26 mouse cellular contexts compared by ENCODE assay signal in the genomic region with DNA sequence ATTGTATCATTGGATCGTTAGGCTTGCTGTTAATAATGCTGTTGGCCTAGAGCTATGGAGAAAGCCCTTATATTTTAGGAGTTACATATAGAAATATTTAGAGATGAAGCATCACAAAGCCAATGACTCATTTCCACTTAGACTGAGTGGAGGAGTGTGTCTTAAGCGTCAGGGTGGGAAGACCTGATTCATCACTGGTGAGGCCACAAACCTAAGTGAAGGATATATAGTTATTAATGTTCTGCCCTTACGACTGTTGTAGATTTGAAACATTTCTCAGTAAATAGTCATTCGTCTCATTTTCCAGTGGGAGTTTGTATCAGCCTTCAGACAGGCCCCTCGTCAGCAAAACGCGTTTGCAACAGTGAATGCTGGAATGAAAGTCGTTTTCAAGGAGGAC. TPM values are rescaled to one million over a fixed set of nuclear protein-coding genes. Genes with fewer than 3 reads are reported as not detected.
DNase-seq lines count a peak whose midpoint lies in the region; ATAC-seq and TF ChIP-seq lines count a peak whose summit lies in the region.
"Had no signal": no experiment of that assay in that cellular context is flagged by ENCODE, and none has a peak within 500 bp of the region (broad histone marks: within the 10 kb centered on the region; RNA-seq: fewer than 3 reads in every experiment).

No protein-coding gene starts in this region.

- peak overlapping the region; percentile 7 for H3K4me2 ChIP-seq in myocyte (ENCODE audit: low read depth)
- H3K4me2 ChIP-seq: embryonic facial prominence, embryonic 12.5 days; forebrain, embryonic 13.5 days; forebrain, embryonic 15.5 days had no signal

- no peak for ATAC-seq in granulocyte monocyte progenitor cell, adult 5-6 weeks (replicated peaks; ENCODE audit: poor library complexity, severe bottlenecking)
- ATAC-seq: activated CD4-positive, CD25-positive, alpha-beta regulatory T cell, adult 4 months; forebrain, embryonic 13.5 days; forebrain, embryonic 15.5 days; forebrain, postnatal 0 days; Patski had no signal

- no peaks in the 10 kb centered on the region for H3K79me2 ChIP-seq in myocyte (ENCODE audit: control insufficient read depth, insufficient read depth)

- peak; percentile 59 for DNase-seq in heart, adult 11 months
- DNase-seq in heart, adult 8-10 months (ENCODE audit: low spot score): no peak
- DNase-seq in brain, adult 2 months (ENCODE audit: low read depth, low spot score): peak; percentile 49
- DNase-seq in lung, adult 18-20 months: no peak
- DNase-seq: adrenal gland, adult 8-10 months; adrenal gland, postnatal 14 days; adrenal gland, postnatal 36 days; cerebellum, adult 11 months; cerebellum, adult 18-20 months; cerebellum, adult 8-10 months; cerebellum, adult 9-11 months; cerebellum, postnatal 14 days; cerebellum, postnatal 36 days; forebrain, postnatal 0 days had no signal

- no peaks in the 10 kb centered on the region for H3K27me3 ChIP-seq in myocyte (ENCODE audit: control insufficient read depth, insufficient read depth, insufficient read length)
- H3K27me3 ChIP-seq: embryonic facial prominence, embryonic 12.5 days; forebrain, embryonic 13.5 days; forebrain, embryonic 15.5 days had no signal

- no peak for TF ChIP-seq POLR2A in myocyte (IDR thresholded peaks at IDR 0.05; ENCODE audit: insufficient read length, low read depth)

- H3ac ChIP-seq in myocyte (ENCODE audit: control insufficient read depth, insufficient read length): no peak overlapping the region

- H3K4me3 ChIP-seq in myocyte: no peak overlapping the region
- H3K4me3 ChIP-seq: embryonic facial prominence, embryonic 10.5 days; embryonic facial prominence, embryonic 12.5 days; forebrain, embryonic 13.5 days; forebrain, embryonic 15.5 days had no signal

- H3K36me3 ChIP-seq in myocyte (ENCODE audit: control insufficient read depth, insufficient read depth): no peaks in the 10 kb centered on the region
- H3K36me3 ChIP-seq: embryonic facial prominence, embryonic 10.5 days; embryonic facial prominence, embryonic 12.5 days; forebrain, embryonic 15.5 days had no signal

TF ChIP-seq in myocyte, 11 proteins besides CTCF, POLR2A, EP300 and RAD21:
- TF ChIP-seq TCF3 (IDR thresholded peaks at IDR 0.05; ENCODE audit: insufficient read length, low read depth): no peak
- no peak for TF ChIP-seq USF1 (IDR thresholded peaks at IDR 0.05; ENCODE audit: low read depth)
- no peak for TF ChIP-seq CEBPB (IDR thresholded peaks at IDR 0.05; ENCODE audit: insufficient read depth, poor library complexity, severe bottlenecking)
- TF ChIP-seq REST (IDR thresholded peaks at IDR 0.05; ENCODE audit: insufficient read depth, insufficient read length): no peak
- TF ChIP-seq MYOG (IDR thresholded peaks at IDR 0.05; ENCODE audit: control insufficient read depth in 1 of 3, insufficient read depth in 1 of 3, insufficient read length in 2 of 3, low read depth in 2 of 3): no peak
- no peak for TF ChIP-seq TCF12 (IDR thresholded peaks at IDR 0.05; ENCODE audit: insufficient read depth, poor library complexity, severe bottlenecking)
- TF ChIP-seq MAX (IDR thresholded peaks at IDR 0.05; ENCODE audit: low read depth): no peak
- TF ChIP-seq MYOD1 (IDR thresholded peaks at IDR 0.05; ENCODE audit: control insufficient read depth in 1 of 3, insufficient read length in 2 of 3, low read depth in 2 of 3): no peak
- no peak for TF ChIP-seq E2F4 (IDR thresholded peaks at IDR 0.05; ENCODE audit: insufficient read depth)
- TF ChIP-seq SRF (IDR thresholded peaks at IDR 0.05; ENCODE audit: control insufficient read depth, insufficient read length, low read depth): no peak
- no peak for TF ChIP-seq POLR2AphosphoS2 (IDR thresholded peaks at IDR 0.05; ENCODE audit: insufficient read length, low read depth)

RNA-seq across cellular contexts. Expression of gene Aox3, which starts 39.3 kb away (rescaled TPM):
- total RNA-seq in heart, adult 8-10 months (2022): 1 to 10 TPM; 1.5 to 3.1 (median 2.2) TPM
- not detected for polyA plus RNA-seq in myocyte (2012; fragmentation: generic; extraction: Trizol)
- total RNA-seq in granulocyte monocyte progenitor cell, adult 5-6 weeks (2014; fragmentation: Nextera tagmentation): not detected in 2 replicates
- total RNA-seq in granulocyte monocyte progenitor cell, adult 5-6 weeks (2017): 0.10 and 0.17 TPM in 2 replicates
- total RNA-seq: common myeloid progenitor, adult 5-6 weeks; MEL had no signal
- polyA plus RNA-seq: activated CD4-positive, CD25-positive, alpha-beta regulatory T cell, adult 4 months; forebrain, embryonic 13.5 days had no signal

RNA-seq across cellular contexts. Expression of gene Aox4, which starts 58.0 kb away (rescaled TPM):
- not detected for total RNA-seq in heart, adult 8-10 months (2022)
- not detected for polyA plus RNA-seq in myocyte (2012; fragmentation: generic; extraction: Trizol)
- not detected in 2 replicates for total RNA-seq in granulocyte monocyte progenitor cell, adult 5-6 weeks (2014; fragmentation: Nextera tagmentation)
- total RNA-seq in granulocyte monocyte progenitor cell, adult 5-6 weeks (2017): not detected in 2 replicates
- total RNA-seq: adrenal gland, adult 18-20 months; adrenal gland, adult 8-10 months; MEL had no signal
- polyA plus RNA-seq: activated CD4-positive, CD25-positive, alpha-beta regulatory T cell, adult 4 months; C2C12; Patski had no signal

Comparison
In these comparisons a context has a peak if more than half of its experiments do, and no peak if none do; other contexts are left out.
1. DNase-seq: peak in heart, adult 11 months (single experiment) and brain, adult 2 months (single experiment); none in heart, adult 8-10 months (single experiment) and lung, adult 18-20 months (0 of 2).